Mouse (Mus musculus) B cell, adult 2 months (primary cell): Measurements from ENCODE around the gene Gm5741.
"Not testable (repeated sequence)": the region's sequence is repeated elsewhere in the genome, so short reads cannot be mapped to it uniquely, and the experiment has no call there.

Source experiments
- DNase-seq, 2 experiments: peaks; one replicate each; pipeline ENCODE4 v3.0.0; 2022

The Gm5741 gene

GRCm38 (mm10) chr8:85067982-85068381 lies at the start of gene Gm5741:
Gm5741 (minus strand) TSS chr8:85067982.
- no peak for DNase-seq

GRCm38 (mm10) chr8:85116984-85117383 lies 49.2 kb upstream of the Gm5741 start:
- DNase-seq: no peak

GRCm38 (mm10) chr8:85115501-85115900 lies 47.7 kb upstream of the Gm5741 start:
- DNase-seq: no peak

- DNase-seq: no peak
Measured at GRCm38 (mm10) chr8:85113241-85113640, 45.5 kb upstream of the Gm5741 start.

- no peak for DNase-seq
Measured at GRCm38 (mm10) chr8:85100076-85100665, 32.4 kb upstream of the Gm5741 start.

- DNase-seq: no peak
Measured at GRCm38 (mm10) chr8:85096850-85097249, 29.1 kb upstream of the Gm5741 start.

- DNase-seq: no peak
Measured at GRCm38 (mm10) chr8:85096196-85096595, 28.4 kb upstream of the Gm5741 start.

GRCm38 (mm10) chr8:85095566-85095965 lies 27.8 kb upstream of the Gm5741 start:
- DNase-seq: no peak

GRCm38 (mm10) chr8:85095051-85095450 lies 27.3 kb upstream of the Gm5741 start:
- no peak for DNase-seq

- no peak for DNase-seq
Measured at GRCm38 (mm10) chr8:85091526-85092090, 23.8 kb upstream of the Gm5741 start.

- no peak for DNase-seq
Measured at GRCm38 (mm10) chr8:85090856-85091255, 23.1 kb upstream of the Gm5741 start.

GRCm38 (mm10) chr8:85088771-85089170 lies 21.0 kb upstream of the Gm5741 start:
- no peak for DNase-seq

- DNase-seq: peak; percentile 50 to 53
Measured at GRCm38 (mm10) chr8:85086238-85086637, 18.5 kb upstream of the Gm5741 start.

GRCm38 (mm10) chr8:85084633-85085032 lies 16.9 kb upstream of the Gm5741 start:
- DNase-seq: peak; percentile 67 to 71

GRCm38 (mm10) chr8:85083108-85083813 lies 15.5 kb upstream of the Gm5741 start, which contains the start of gene Man2b1:
Man2b1 (plus strand) TSS chr8:85083270.
- peak; percentile 89 for DNase-seq

GRCm38 (mm10) chr8:85082169-85082568 lies 14.4 kb upstream of the Gm5741 start:
- DNase-seq: not testable (repeated sequence)

GRCm38 (mm10) chr8:85081216-85081555 lies 13.4 kb upstream of the Gm5741 start, which contains the start of gene Wdr83:
Wdr83 (minus strand) TSS chr8:85081306.
- DNase-seq: peak; percentile 77 to 81

- DNase-seq: peak; percentile 76 to 80
Measured at GRCm38 (mm10) chr8:85080532-85081215, 12.9 kb upstream of the Gm5741 start, which contains the start of gene Wdr83os. Wdr83os (plus strand) TSS chr8:85080740.

GRCm38 (mm10) chr8:85080214-85080531 lies 12.4 kb upstream of the Gm5741 start:
- no peak for DNase-seq

GRCm38 (mm10) chr8:85076993-85077392 lies 9.2 kb upstream of the Gm5741 start:
- peak; percentile 82 for DNase-seq

GRCm38 (mm10) chr8:85076001-85076400 lies 8.2 kb upstream of the Gm5741 start:
- DNase-seq: no peak

GRCm38 (mm10) chr8:85074617-85075016 lies 6.8 kb upstream of the Gm5741 start:
- DNase-seq: no peak

- DNase-seq: no peak
Measured at GRCm38 (mm10) chr8:85074167-85074566, 6.4 kb upstream of the Gm5741 start.
